Mouse (Mus musculus) brain, embryonic 14.5 days (tissue): ENCODE measurements at regions not wholly inside any gene's neighbourhood (a gene's known extent, or its start where the extent isn't known, plus 50 kb on each side); places are given as distances from the start of the nearest gene placed in this dataset.

ENCODE experiments used
- CTCF ChIP-seq: fragments of 200-500 bp; IDR thresholded peaks from 2 replicates; pipeline ENCODE4 v1.5.1; 2012; ENCODE audit warnings: inconsistent platforms, mild to moderate bottlenecking, moderate library complexity, borderline replicate concordance; ENCODE audit not compliant: insufficient read depth, insufficient read length; ENCODE audit errors: extremely low read depth
- POLR2A ChIP-seq: fragments of 200-500 bp; IDR thresholded peaks from 2 replicates; pipeline ENCODE4 v1.6.1; 2012; ENCODE audit warnings: mild to moderate bottlenecking, inconsistent platforms, borderline replicate concordance; ENCODE audit not compliant: poor library complexity, insufficient read depth, insufficient read length, severe bottlenecking; ENCODE audit errors: extremely low read depth

- TF ChIP-seq POLR2A: no peak
- no peak for TF ChIP-seq CTCF
Observed at GRCm38 (mm10) chr2:178606733-178607132, 176.4 kb downstream of the Cdh26 start.
